Mouse (Mus musculus) midbrain, embryonic 13.5 days (tissue): ENCODE results near the gene Kctd5. TPM values are rescaled to one million over a fixed set of nuclear protein-coding genes. Genes with fewer than 3 reads are reported as not detected.
"Not testable (repeated sequence)": the region's sequence is repeated elsewhere in the genome, so short reads cannot be mapped to it uniquely, and the experiment has no call there.

Experiments
- ATAC-seq: fragments of 200-750 bp; cut with Nextera tagmentation; 2 replicates; pipeline ENCODE4 v1.8.0; 2017; ENCODE audit warnings: mild to moderate bottlenecking, moderate TSS enrichment, moderate library complexity
- H3K27ac ChIP-seq: fragments of 300-500 bp; sonication (generic); 2 replicates; pipeline ENCODE4 v1.5.1; 2015; ENCODE audit warnings: inconsistent platforms, mild to moderate bottlenecking, moderate library complexity
- H3K27me3 ChIP-seq: fragments of 300-500 bp; sonication (generic); 2 replicates; pipeline ENCODE4 v1.6.1; 2015; ENCODE audit warnings: mild to moderate bottlenecking, inconsistent platforms
- H3K36me3 ChIP-seq: fragments of 300-500 bp; sonication (generic); 2 replicates; pipeline ENCODE4 v1.6.1; 2015; ENCODE audit warnings: mild to moderate bottlenecking, inconsistent platforms
- H3K4me1 ChIP-seq: fragments of 300-500 bp; sonication (generic); replicated peaks from 2 replicates; pipeline ENCODE4 v1.6.1; 2015; ENCODE audit warnings: inconsistent platforms
- H3K4me2 ChIP-seq: fragments of 300-500 bp; sonication (generic); replicated peaks from 2 replicates; pipeline ENCODE4 v1.6.1; 2015; ENCODE audit warnings: moderate library complexity, mild to moderate bottlenecking, inconsistent platforms
- H3K4me3 ChIP-seq: fragments of 300-500 bp; sonication (generic); replicated peaks from 2 replicates; pipeline ENCODE4 v1.5.1; 2015; ENCODE audit warnings: mild to moderate bottlenecking, inconsistent platforms
- H3K9ac ChIP-seq: fragments of 300-500 bp; sonication (generic); replicated peaks from 2 replicates; pipeline ENCODE4 v1.6.1; 2015; ENCODE audit warnings: mild to moderate bottlenecking, inconsistent platforms
- H3K9me3 ChIP-seq: fragments of 300-500 bp; sonication (generic); 2 replicates; pipeline ENCODE4 v1.6.1; 2016; ENCODE audit warnings: mild to moderate bottlenecking, inconsistent platforms
- WGBS: fragments of 180-500 bp; shearing (Covaris S2); methylation state at CpG from one replicate; pipeline ENCODE4 v1.1.7; 2015; 5-methylcytosine and 5-hydroxymethylcytosine counted together
- polyA plus RNA-seq: library from polyadenylated mRNA; unstranded; fragments of >200 nt; fragmentation: Nextera tagmentation; extraction: Ambion mirVana; gene quantifications from 2 replicates; pipeline ENCODE4 v1.2.1, GENCODE M21; 2015

The Kctd5 gene
- 80.9 and 81.5 TPM in 2 replicates for polyA plus RNA-seq

GRCm38 (mm10) chr17:24072919-24073696 lies at the start of gene Kctd5:
TSS of gene Kctd5 (minus strand) at chr17:24073485.
- under 1% methylated on average over 59 of the region's 62 CpGs for WGBS
- Histone ChIP-seq H3K9ac (peak within 1 kb of the TSS; percentile 97), H3K27ac (peak within 1 kb of the TSS; percentile 83), H3K27me3 (no peaks in the 10 kb centered on the region), H3K4me3 (peak within 1 kb of the TSS; percentile 96), H3K9me3 (no peaks in the 10 kb centered on the region), H3K36me3 (peaks cover 22% of the 10 kb centered on the region), H3K4me2 (peak within 1 kb of the TSS; percentile 92), H3K4me1 (peaks cover 22% of the 10 kb centered on the region)
- ATAC-seq = peak; percentile 99

GRCm38 (mm10) chr17:24119446-24119845 lies 46.2 kb upstream of the Kctd5 start:
- Histone ChIP-seq H3K4me2 (no peak overlapping the region), H3K9ac (no peak overlapping the region), H3K27ac (no peak overlapping the region), H3K4me1 (no peaks in the 10 kb centered on the region), H3K27me3 (no peaks in the 10 kb centered on the region), H3K9me3 (no peaks in the 10 kb centered on the region), H3K36me3 (no peaks in the 10 kb centered on the region), H3K4me3 (no peak overlapping the region)
- ATAC-seq = no peak
- WGBS = 94% methylated on average over 3 of the region's 3 CpGs

GRCm38 (mm10) chr17:24113031-24113430 lies 39.7 kb upstream of the Kctd5 start:
- no peaks in the 10 kb centered on the region for H3K9me3 ChIP-seq
- H3K4me3 ChIP-seq = no peak overlapping the region
- no peak overlapping the region for H3K9ac ChIP-seq
- H3K4me1 ChIP-seq = no peaks in the 10 kb centered on the region
- no peak overlapping the region for H3K27ac ChIP-seq
- WGBS = 84% methylated on average over 4 of the region's 4 CpGs
- peaks cover 19% of the 10 kb centered on the region for H3K36me3 ChIP-seq
- H3K27me3 ChIP-seq = no peaks in the 10 kb centered on the region
- ATAC-seq = no peak
- no peak overlapping the region for H3K4me2 ChIP-seq

- WGBS = 100% methylated on average over 1 of the region's 1 CpGs
These were observed 38.0 kb upstream of the Kctd5 start for GRCm38 (mm10) chr17:24111256-24111655.

GRCm38 (mm10) chr17:24108896-24109295 lies 35.6 kb upstream of the Kctd5 start:
- Histone ChIP-seq H3K27ac (no peak overlapping the region), H3K9me3 (no peaks in the 10 kb centered on the region), H3K27me3 (no peaks in the 10 kb centered on the region), H3K4me1 (no peaks in the 10 kb centered on the region), H3K36me3 (peaks cover 48% of the 10 kb centered on the region), H3K4me2 (no peak overlapping the region), H3K9ac (no peak overlapping the region), H3K4me3 (no peak overlapping the region)
- no peak for ATAC-seq
- WGBS = 84% methylated on average over 1 of the region's 1 CpGs

More at GRCm38 (mm10) chr17:24111256-24111655, 38.0 kb upstream of the Kctd5 start:
- Histone ChIP-seq H3K36me3 (peaks cover 28% of the 10 kb centered on the region), H3K4me3 (no peak overlapping the region), H3K27ac (no peak overlapping the region), H3K4me2 (no peak overlapping the region), H3K27me3 (no peaks in the 10 kb centered on the region), H3K9ac (no peak overlapping the region), H3K4me1 (no peaks in the 10 kb centered on the region), H3K9me3 (no peaks in the 10 kb centered on the region)
- no peak for ATAC-seq

GRCm38 (mm10) chr17:24105111-24105510 lies 31.8 kb upstream of the Kctd5 start:
- H3K4me1 ChIP-seq = no peaks in the 10 kb centered on the region
- H3K36me3 ChIP-seq = peaks cover 67% of the 10 kb centered on the region
- no peaks in the 10 kb centered on the region for H3K9me3 ChIP-seq
- no peak overlapping the region for H3K4me3 ChIP-seq
- ATAC-seq = no peak
- no peak overlapping the region for H3K27ac ChIP-seq
- no peaks in the 10 kb centered on the region for H3K27me3 ChIP-seq
- 93% methylated on average over 2 of the region's 2 CpGs for WGBS
- no peak overlapping the region for H3K9ac ChIP-seq
- no peak overlapping the region for H3K4me2 ChIP-seq

GRCm38 (mm10) chr17:24098354-24098753 lies 25.1 kb upstream of the Kctd5 start:
- Histone ChIP-seq H3K36me3 (peaks cover 65% of the 10 kb centered on the region), H3K9me3 (no peaks in the 10 kb centered on the region), H3K27ac (no peak overlapping the region), H3K4me3 (no peak overlapping the region), H3K4me1 (no peaks in the 10 kb centered on the region), H3K4me2 (no peak overlapping the region), H3K9ac (no peak overlapping the region), H3K27me3 (no peaks in the 10 kb centered on the region)
- ATAC-seq = no peak
- 96% methylated on average over 4 of the region's 4 CpGs for WGBS

- Histone ChIP-seq H3K4me3 (no peak overlapping the region), H3K4me1 (no peaks in the 10 kb centered on the region), H3K27ac (no peak overlapping the region), H3K9me3 (no peaks in the 10 kb centered on the region), H3K27me3 (no peaks in the 10 kb centered on the region), H3K36me3 (peaks cover 74% of the 10 kb centered on the region), H3K4me2 (no peak overlapping the region), H3K9ac (no peak overlapping the region)
- ATAC-seq = no peak
- 100% methylated on average over 1 of the region's 1 CpGs for WGBS
These were observed 17.3 kb upstream of the Kctd5 start for GRCm38 (mm10) chr17:24090575-24090974.

DNA sequence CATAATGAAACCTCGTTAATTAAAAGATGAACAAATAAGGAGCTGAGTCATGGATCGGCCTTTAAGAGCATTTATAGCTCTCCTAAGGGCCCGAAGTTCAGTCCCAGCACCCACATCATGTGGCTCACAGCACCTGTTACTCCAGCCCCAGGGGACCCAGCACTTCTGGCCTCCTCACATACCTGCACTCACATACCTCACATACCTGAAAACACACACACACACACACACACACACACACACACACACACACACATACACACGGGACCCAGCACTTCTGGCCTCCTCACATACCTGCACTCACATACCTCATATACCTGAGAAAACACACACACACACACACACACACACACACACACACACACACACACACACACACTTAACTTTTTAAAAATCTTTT lies 13.1 kb upstream of the Kctd5 start:
- peaks cover 64% of the 10 kb centered on the region for H3K36me3 ChIP-seq
- H3K9ac ChIP-seq, H3K27ac ChIP-seq, H3K27me3 ChIP-seq, ATAC-seq, H3K4me1 ChIP-seq, H3K4me3 ChIP-seq, H3K4me2 ChIP-seq, H3K9me3 ChIP-seq: not testable (repeated sequence)
- 91% methylated on average over 4 of the region's 4 CpGs for WGBS

DNA sequence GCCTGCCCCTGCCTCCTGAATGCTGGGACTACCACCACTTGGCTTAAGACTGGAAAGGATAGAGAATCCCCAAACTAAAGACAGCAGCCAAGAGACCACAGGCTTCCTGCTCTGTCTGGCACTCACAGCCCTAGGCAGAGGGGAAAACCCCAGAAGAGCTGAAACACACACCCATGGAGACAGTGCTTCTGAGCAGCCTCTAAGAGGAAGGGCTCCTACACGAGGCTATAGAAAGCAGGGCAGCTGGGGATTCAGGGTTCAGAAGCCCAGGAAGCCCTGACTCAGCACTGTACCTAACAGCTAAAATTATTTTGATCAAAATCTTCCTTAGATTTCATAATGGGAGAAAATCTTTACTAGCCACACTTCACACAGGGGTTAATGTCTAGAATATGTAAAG lies 11.3 kb upstream of the Kctd5 start:
- no peak overlapping the region for H3K4me3 ChIP-seq
- H3K27ac ChIP-seq = no peak overlapping the region
- 66% methylated on average over 1 of the region's 1 CpGs for WGBS
- no peak for ATAC-seq
- peaks cover 58% of the 10 kb centered on the region for H3K36me3 ChIP-seq
- H3K9me3 ChIP-seq = no peaks in the 10 kb centered on the region
- no peak overlapping the region for H3K4me2 ChIP-seq
- no peaks in the 10 kb centered on the region for H3K27me3 ChIP-seq
- H3K4me1 ChIP-seq = no peaks in the 10 kb centered on the region
- no peak overlapping the region for H3K9ac ChIP-seq

- H3K36me3 ChIP-seq = peaks cover 43% of the 10 kb centered on the region
- H3K9me3 ChIP-seq = no peaks in the 10 kb centered on the region
- H3K4me2 ChIP-seq = no peak overlapping the region
- peaks cover 5% of the 10 kb centered on the region for H3K4me1 ChIP-seq
- no peak overlapping the region for H3K4me3 ChIP-seq
- no peak overlapping the region for H3K9ac ChIP-seq
- no peak for ATAC-seq
- H3K27ac ChIP-seq = no peak overlapping the region
- H3K27me3 ChIP-seq = no peaks in the 10 kb centered on the region
- 92% methylated on average over 2 of the region's 2 CpGs for WGBS
These were observed 3.8 kb upstream of the Kctd5 start for GRCm38 (mm10) chr17:24077101-24077500.

DNA sequence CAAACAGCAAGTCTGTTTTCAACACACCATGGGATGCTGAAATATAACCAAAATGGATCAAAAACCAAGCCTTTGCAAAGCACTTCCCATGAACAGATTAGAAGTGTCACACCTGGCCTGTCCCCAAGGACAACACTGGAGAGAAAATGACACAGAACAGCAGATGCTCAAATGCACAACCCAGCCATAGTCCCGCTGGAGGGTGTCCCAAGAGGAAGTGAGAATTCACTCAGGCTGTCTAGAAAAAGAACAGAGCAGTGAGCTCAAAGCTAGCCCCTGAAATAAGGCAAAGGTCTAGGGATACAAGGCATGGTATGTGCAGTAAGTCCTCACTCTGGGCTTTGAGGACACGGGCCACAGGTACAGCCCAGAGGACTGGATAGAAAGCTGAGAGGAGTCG lies 3.8 kb downstream of the Kctd5 start:
- ATAC-seq = no peak
- Histone ChIP-seq H3K4me3 (no peak overlapping the region), H3K4me2 (no peak overlapping the region), H3K9ac (no peak overlapping the region), H3K27me3 (no peaks in the 10 kb centered on the region), H3K4me1 (peaks cover 22% of the 10 kb centered on the region), H3K36me3 (peaks cover 6% of the 10 kb centered on the region; the same call in 1 of the 2 replicates), H3K9me3 (no peaks in the 10 kb centered on the region), H3K27ac (no peak overlapping the region)
- 93% methylated on average over 3 of the region's 3 CpGs for WGBS

DNA sequence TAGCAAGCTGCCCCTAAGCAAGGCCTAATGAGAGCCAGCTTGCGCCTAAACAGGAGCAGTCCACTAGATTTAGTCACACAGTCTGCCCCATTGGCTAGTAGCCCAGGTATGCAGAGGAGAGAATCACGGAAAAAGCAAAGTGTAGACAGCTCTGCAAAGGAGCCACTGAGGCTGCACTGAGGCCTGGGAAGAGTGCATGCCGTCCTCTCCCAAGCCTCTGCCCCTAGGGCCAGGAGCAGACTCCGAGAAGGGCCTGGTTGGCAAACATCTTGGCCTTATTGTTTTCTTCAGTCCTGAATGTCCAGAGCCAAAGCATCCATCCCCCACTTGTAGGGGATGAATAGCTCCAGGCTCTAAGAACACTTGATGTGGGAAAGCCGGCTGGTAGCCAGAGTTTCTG lies 5.0 kb downstream of the Kctd5 start:
- H3K4me1 ChIP-seq = peaks cover 22% of the 10 kb centered on the region
- H3K9ac ChIP-seq = no peak overlapping the region
- WGBS = 84% methylated on average over 5 of the region's 5 CpGs
- no peak overlapping the region for H3K4me2 ChIP-seq
- H3K9me3 ChIP-seq = no peaks in the 10 kb centered on the region
- peaks cover 9% of the 10 kb centered on the region; the same call in 1 of the 2 replicates for H3K36me3 ChIP-seq
- H3K4me3 ChIP-seq = no peak overlapping the region
- H3K27ac ChIP-seq = no peak overlapping the region
- H3K27me3 ChIP-seq = no peaks in the 10 kb centered on the region
- no peak for ATAC-seq
